ENCODE assay signal across 17 mouse cellular contexts in genomic region chr8:122935912-122936311, GRCm38 (mm10).
"Had no signal": no experiment of that assay in that cellular context is flagged by ENCODE, and none has a peak within 500 bp of the region (broad histone marks: within the 10 kb centered on the region; RNA-seq: fewer than 3 reads in every experiment).

No protein-coding gene starts in this region.

- H3K4me3 ChIP-seq: limb, embryonic 12.5 days; liver, embryonic 13.5 days; lung, embryonic 15.5 days; midbrain, embryonic 10.5 days; myocyte; neural tube, embryonic 12.5 days had no signal

- ATAC-seq: intestine, postnatal 0 days; liver, postnatal 0 days had no signal

- H3K4me2 ChIP-seq: limb, embryonic 12.5 days; liver, embryonic 13.5 days; lung, embryonic 15.5 days; neural tube, embryonic 12.5 days had no signal

- H3K27ac ChIP-seq: limb, embryonic 12.5 days; liver, embryonic 13.5 days; lung, embryonic 15.5 days; midbrain, embryonic 10.5 days; neural tube, embryonic 12.5 days had no signal

- H3K9ac ChIP-seq: limb, embryonic 12.5 days; liver, embryonic 13.5 days; liver, postnatal 0 days; lung, embryonic 15.5 days; neural tube, embryonic 12.5 days had no signal

- H3K36me3 ChIP-seq: lung, embryonic 15.5 days; neural tube, embryonic 12.5 days had no signal

- H3K9me3 ChIP-seq: limb, embryonic 12.5 days; liver, embryonic 13.5 days; lung, embryonic 15.5 days; midbrain, embryonic 10.5 days; neural tube, embryonic 12.5 days had no signal

- H3K27me3 ChIP-seq: limb, embryonic 12.5 days; liver, embryonic 13.5 days; lung, embryonic 15.5 days; neural tube, embryonic 12.5 days had no signal

- DNase-seq: kidney, adult 8-10 months; kidney, postnatal 25 days; liver; liver, embryonic 13.5 days; liver, postnatal 0 days; lung, postnatal 36 days; midbrain, embryonic 14.5 days; right cerebral cortex, postnatal 25 days; spleen, adult 18-20 months; thymus, adult 18-20 months; thymus, postnatal 14 days had no signal
